Mouse (Mus musculus) cerebral cortex, adult 2 months (tissue): Measurements from ENCODE around the gene Map9.

Experiments used
- WGBS: fragments of 180-500 bp; shearing (Covaris S2); methylation state at CpG from one replicate; pipeline ENCODE4 v1.1.7; 2018; 5-methylcytosine and 5-hydroxymethylcytosine counted together

Gene Map9

GRCm38 (mm10) chr3:82407432-82407831 is 49.6 kb downstream of the Map9 start:
- WGBS, result 56% methylated on average over 2 of the region's 2 CpGs

DNA sequence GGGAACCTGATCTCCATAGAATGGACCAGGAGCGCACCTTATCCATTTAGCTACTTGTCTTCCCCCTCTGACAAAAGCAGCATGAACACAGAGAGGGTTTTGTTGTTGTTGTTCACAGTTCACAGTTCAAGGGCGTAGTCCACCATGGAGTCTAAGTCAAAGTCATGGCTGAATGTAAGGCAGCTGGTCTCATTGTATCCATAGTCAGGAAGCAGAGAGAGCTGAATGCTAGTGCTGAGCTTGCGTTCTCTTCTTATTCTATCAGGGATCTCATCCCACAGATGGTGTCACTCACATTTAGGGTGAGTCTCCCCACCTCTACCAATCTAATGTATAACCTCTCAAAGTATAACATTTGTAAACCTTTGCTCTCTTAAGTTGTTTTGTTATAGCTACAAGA is 60.1 kb downstream of the Map9 start:
- WGBS, result 90% methylated on average over 3 of the region's 3 CpGs

- 93% methylated on average over 8 of the region's 8 CpGs for WGBS
Observed at GRCm38 (mm10) chr3:82435351-82435750, 77.5 kb downstream of the Map9 start.

DNA sequence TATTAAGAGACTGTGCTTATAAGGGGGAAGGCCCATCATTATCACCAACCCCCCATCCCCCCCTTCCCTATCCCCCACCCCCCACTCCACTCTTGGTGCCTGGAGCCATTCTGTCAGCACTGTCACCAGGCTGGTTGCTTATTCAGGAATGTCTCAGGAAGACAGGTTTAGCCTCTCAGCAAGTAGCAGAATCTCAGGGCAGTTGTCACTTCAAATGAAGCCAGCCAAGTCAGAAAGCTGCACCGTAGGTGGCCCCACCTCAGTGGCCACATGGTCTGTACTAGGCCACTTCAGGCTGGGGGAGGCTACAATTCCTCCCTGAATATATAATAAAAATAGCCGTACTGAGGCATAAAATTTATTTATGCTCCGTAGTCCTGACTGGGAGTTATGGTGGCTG is 83.1 kb downstream of the Map9 start:
- 63% methylated on average over 3 of the region's 3 CpGs for WGBS
